Mouse (Mus musculus): ENCODE results near the gene Gm17332. TPM values are rescaled to one million over a fixed set of nuclear protein-coding genes. Genes with fewer than 3 reads are reported as not detected.
"Not testable (repeated sequence)": the region's sequence is repeated elsewhere in the genome, so short reads cannot be mapped to it uniquely, and the experiment has no call there.

Gm17332 gene
- polyA plus RNA-seq, 1 experiment from 2014 or later, result not detected

DNA sequence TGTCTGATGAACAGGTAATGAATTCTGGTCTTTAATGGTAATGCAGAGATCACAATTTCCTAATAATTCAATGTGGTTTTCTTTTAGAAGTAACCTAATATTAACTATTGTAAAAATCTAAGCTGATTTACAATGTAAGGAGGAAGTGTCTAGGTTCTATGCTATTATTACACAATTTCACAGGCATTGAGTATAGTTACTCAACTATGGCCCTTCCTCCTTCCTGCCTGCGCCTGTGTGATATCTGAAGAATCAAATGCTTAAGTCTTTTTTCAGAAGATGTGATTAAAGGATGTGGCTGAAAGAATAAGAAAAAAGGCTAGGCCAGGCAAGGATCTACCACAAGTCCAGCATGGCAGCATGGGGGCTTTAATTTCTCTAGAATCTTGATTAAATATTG lies 47.4 kb downstream of the Gm17332 start:
- H3K4me3 ChIP-seq (replicated peaks); H3K9me3 ChIP-seq (replicated peaks); H3K4me1 ChIP-seq (replicated peaks); H3K36me3 ChIP-seq; H3K9ac ChIP-seq; DNase-seq; ATAC-seq (ENCODE audit: low read depth); H3K27ac ChIP-seq; H3K4me2 ChIP-seq; H3K27me3 ChIP-seq: not testable (repeated sequence)
- 54% methylated on average over 1 of the region's 1 CpGs for WGBS (ENCODE audit: insufficient replicate concordance)

- not testable (repeated sequence) for DNase-seq; H3K27me3 ChIP-seq; H3K9me3 ChIP-seq (replicated peaks); ATAC-seq (ENCODE audit: low read depth); H3K36me3 ChIP-seq; H3K4me1 ChIP-seq (replicated peaks); H3K27ac ChIP-seq; H3K9ac ChIP-seq; H3K4me3 ChIP-seq (replicated peaks); H3K4me2 ChIP-seq
- WGBS (ENCODE audit: insufficient replicate concordance), result 56% methylated on average over 4 of the region's 4 CpGs
These were observed 48.5 kb downstream of the Gm17332 start for GRCm38 (mm10) chr11:31133726-31134125.

Other genes with a start within 250 kb of the Gm17332 start
- 5.6 and 6.2 TPM in 2 replicates for gene Erlec1, start 228.1 kb downstream of the Gm17332 start, polyA plus RNA-seq (2015; fragmentation: Nextera tagmentation; extraction: Ambion mirVana)
- 72.1 and 90.4 TPM in 2 replicates for gene Chac2, start 196.1 kb downstream of the Gm17332 start, polyA plus RNA-seq (2015; fragmentation: Nextera tagmentation; extraction: Ambion mirVana)
- 0.54 and 0.69 TPM in 2 replicates for gene Stc2, start 187.6 kb upstream of the Gm17332 start, polyA plus RNA-seq (2015; fragmentation: Nextera tagmentation; extraction: Ambion mirVana)